Mouse (Mus musculus) urinary bladder, adult 18-20 months (tissue): ENCODE data around the gene Polr3b.
A peak's percentile ranks its signal among the peaks of the same experiment; 100 is the strongest.

ENCODE experiments used
- DNase-seq, 2 experiments: peaks; one replicate each; pipeline ENCODE4 v3.0.0; 2022; ENCODE audit warnings: low spot score in 2 of 2, mixed read lengths in 2 of 2

Gene Polr3b

GRCm38 (mm10) chr10:84665713-84666260 is 43.7 kb downstream of the Polr3b start:
- DNase-seq, result no peak

GRCm38 (mm10) chr10:84675653-84676052 is 53.6 kb downstream of the Polr3b start:
- no peak for DNase-seq

- DNase-seq, result no peak
Measured at GRCm38 (mm10) chr10:84676511-84676910, 54.4 kb downstream of the Polr3b start.

GRCm38 (mm10) chr10:84677871-84678270 is 55.8 kb downstream of the Polr3b start:
- DNase-seq, result no peak

GRCm38 (mm10) chr10:84678441-84678840 is 56.3 kb downstream of the Polr3b start:
- DNase-seq, result no peak

- no peak for DNase-seq
Measured at GRCm38 (mm10) chr10:84685444-84686121, 63.5 kb downstream of the Polr3b start.

GRCm38 (mm10) chr10:84686122-84686497 is 64.0 kb downstream of the Polr3b start:
- DNase-seq, result no peak

- no peak for DNase-seq
Measured at GRCm38 (mm10) chr10:84686705-84687104, 64.6 kb downstream of the Polr3b start.

- no peak for DNase-seq
Measured at GRCm38 (mm10) chr10:84687736-84688135, 65.6 kb downstream of the Polr3b start.

- no peak for DNase-seq
Measured at GRCm38 (mm10) chr10:84689846-84690245, 67.8 kb downstream of the Polr3b start.

GRCm38 (mm10) chr10:84690818-84691217 is 68.7 kb downstream of the Polr3b start:
- DNase-seq, result no peak

GRCm38 (mm10) chr10:84691692-84692091 is 69.6 kb downstream of the Polr3b start:
- DNase-seq, result no peak

- no peak for DNase-seq
Measured at GRCm38 (mm10) chr10:84693841-84694638, 71.9 kb downstream of the Polr3b start.

- DNase-seq, result no peak
Measured at GRCm38 (mm10) chr10:84700236-84700987, 78.3 kb downstream of the Polr3b start.

- peak; percentile 12 to 38 for DNase-seq
Measured at GRCm38 (mm10) chr10:84701110-84701509, 79.0 kb downstream of the Polr3b start.

- DNase-seq, result no peak
Measured at GRCm38 (mm10) chr10:84702115-84702514, 80.0 kb downstream of the Polr3b start.

GRCm38 (mm10) chr10:84704594-84704993 is 82.5 kb downstream of the Polr3b start:
- no peak for DNase-seq

GRCm38 (mm10) chr10:84705234-84705633 is 83.1 kb downstream of the Polr3b start:
- no peak for DNase-seq

GRCm38 (mm10) chr10:84706543-84706942 is 84.5 kb downstream of the Polr3b start:
- DNase-seq, result no peak

GRCm38 (mm10) chr10:84707226-84707625 is 85.1 kb downstream of the Polr3b start:
- DNase-seq, result no peak

GRCm38 (mm10) chr10:84707752-84708530 is 85.8 kb downstream of the Polr3b start:
- no peak for DNase-seq
